Mouse (Mus musculus) spleen, postnatal 10 days (tissue): Measurements from ENCODE around the gene Col4a2.
A peak's percentile ranks its signal among the peaks of the same experiment; 100 is the strongest.

Experiments used
- DNase-seq, 2 experiments: peaks; one replicate each; pipeline ENCODE4 v3.0.0; 2021 to 2022; ENCODE audit warnings: low spot score in 2 of 2

Gene Col4a2

GRCm38 (mm10) chr8:11415089-11415488 is 102.5 kb downstream of the Col4a2 start:
- no peak for DNase-seq

DNA sequence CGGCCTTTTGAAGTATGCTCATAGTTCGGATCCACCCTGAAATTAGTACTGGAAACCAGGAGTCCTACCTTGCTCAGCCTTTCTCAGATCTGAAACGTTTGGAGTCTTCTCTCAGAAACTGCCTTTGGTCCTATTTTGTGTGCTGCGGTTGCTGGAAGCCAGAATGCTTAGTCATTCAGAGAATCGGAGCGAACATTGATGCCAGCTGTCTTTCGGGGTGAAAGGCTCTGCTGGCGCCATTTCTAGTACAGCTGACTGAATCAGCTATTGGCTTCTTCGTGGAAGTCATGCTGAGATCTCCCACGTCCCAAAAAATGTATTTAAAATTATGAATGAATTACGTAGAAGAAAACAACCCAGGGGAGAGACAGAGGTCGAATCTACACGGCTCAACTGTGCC is 105.2 kb downstream of the Col4a2 start:
- DNase-seq: no peak

GRCm38 (mm10) chr8:11419232-11419631 is 106.6 kb downstream of the Col4a2 start:
- no peak for DNase-seq

DNA sequence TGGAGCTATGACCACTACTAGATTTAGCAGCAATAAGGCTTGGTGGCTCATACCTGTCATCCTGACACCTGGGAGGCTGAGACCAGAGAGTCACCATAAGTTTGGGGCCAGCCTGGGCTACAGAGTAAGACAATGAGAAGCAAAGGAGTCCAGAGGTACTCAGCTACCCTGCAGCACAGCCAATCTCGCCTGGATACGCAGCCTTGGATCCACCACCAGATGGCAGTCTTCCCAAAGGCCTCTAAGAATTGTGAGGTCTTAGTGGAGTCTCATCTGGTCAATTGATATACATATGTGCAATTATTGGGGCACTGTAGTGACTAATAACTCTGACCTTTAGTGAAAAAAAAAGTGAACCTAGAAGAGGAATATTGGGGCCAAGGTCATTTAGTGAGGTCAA is 107.0 kb downstream of the Col4a2 start:
- DNase-seq: peak; percentile 22 to 62

DNA sequence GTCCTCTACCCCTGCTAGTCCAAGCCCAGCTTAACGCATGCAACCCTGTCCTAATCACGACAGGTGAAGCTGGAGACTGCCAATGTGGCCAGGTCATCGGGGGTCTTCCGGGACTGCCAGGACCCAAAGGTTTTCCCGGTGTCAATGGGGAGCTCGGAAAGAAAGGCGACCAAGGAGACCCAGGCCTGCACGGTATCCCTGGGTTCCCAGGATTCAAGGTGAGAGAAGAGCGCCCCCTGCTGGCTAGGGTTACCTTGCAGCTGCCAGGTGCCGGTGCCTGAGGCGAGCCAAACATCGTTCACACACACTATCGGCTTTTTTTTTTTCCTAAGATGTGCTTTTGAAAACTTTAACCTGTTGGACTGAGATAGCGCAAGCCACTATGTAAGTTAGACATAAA is 108.5 kb downstream of the Col4a2 start:
- DNase-seq: peak; percentile 16 to 64

DNA sequence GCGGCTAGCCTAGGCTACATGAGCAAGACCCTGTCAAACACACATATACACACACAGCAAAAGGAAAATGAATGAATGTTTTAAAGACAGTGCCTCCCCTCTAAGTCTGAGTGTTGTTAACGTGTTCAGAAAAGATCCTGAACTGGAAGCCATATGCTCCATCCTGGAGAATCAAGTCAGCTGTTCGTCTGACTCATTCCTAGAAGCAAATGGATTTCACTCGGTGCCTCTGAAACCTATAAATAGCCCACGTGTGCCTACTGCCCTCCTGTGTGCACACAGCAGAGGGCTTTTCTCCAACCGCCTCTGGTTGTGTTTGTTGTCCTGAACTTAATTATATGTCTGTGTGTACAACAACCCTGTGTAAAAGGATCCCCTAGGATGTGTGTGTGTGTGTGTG is 109.4 kb downstream of the Col4a2 start:
- DNase-seq: no peak

GRCm38 (mm10) chr8:11423091-11423490 is 110.5 kb downstream of the Col4a2 start:
- no peak for DNase-seq

DNA sequence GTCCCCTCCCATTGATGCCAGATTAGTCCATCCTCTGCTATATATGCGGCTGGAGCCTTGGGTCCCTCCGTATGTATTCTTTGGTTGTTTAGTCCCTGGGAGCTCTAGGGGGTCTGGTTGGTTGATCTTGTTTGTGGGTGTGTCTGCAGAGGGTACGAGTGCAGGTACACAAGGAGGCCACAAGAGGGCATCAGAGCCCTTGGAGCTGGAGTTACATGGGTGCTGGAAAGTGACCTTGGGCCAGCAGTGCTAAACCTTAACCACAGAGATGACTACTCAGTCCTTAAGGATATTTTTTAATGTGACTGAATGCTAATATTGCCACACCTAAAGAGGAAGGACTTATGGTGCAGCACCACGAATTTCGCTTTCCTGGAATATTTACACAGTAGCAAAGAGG is 118.1 kb downstream of the Col4a2 start:
- DNase-seq: no peak

GRCm38 (mm10) chr8:11437862-11438261 is 125.3 kb downstream of the Col4a2 start:
- DNase-seq: no peak

DNA sequence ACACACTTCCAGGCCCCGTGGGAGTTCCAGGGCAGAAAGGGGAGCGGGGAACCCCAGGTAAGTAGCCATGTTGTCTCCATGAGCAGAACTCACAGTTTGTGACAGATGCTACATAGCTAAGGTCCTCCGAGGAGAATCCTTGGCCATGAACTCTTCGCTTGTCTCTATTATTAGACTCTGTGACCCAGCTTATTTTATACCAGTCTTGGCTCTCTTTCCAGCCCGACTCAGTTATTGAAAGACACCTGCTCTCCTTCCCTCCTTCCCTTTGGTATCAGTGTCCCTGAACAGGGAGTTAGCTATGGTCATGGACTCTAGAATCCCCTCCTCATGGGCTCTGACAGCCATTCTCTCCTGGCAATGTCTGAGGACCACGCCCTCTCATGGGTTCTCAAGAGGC is 128.7 kb downstream of the Col4a2 start:
- DNase-seq: no peak

GRCm38 (mm10) chr8:11443611-11444010 is 131.0 kb downstream of the Col4a2 start:
- DNase-seq: no peak

DNA sequence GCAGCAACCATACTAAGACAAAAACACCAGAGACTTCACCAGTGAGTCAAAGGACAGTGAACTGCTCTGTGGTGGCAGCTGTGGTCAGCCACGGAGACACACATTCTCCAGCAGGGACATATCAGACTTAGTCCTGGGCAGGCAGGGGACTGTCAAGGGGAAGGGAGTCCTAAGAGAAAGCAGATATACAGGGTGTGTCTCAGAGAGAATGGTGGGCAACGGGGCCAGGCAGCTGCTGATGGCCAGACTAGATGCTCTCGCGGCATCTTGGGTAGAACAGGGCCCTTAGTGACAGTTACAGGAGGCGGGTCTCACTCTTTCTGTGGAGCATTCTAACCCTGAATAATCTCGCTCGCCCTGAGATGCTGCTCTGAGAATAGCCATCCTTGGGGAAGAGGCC is 131.6 kb downstream of the Col4a2 start:
- no peak for DNase-seq

- no peak for DNase-seq
These were observed 133.2 kb downstream of the Col4a2 start for GRCm38 (mm10) chr8:11445790-11446189.

GRCm38 (mm10) chr8:11447910-11448570 is 135.4 kb downstream of the Col4a2 start:
- no peak for DNase-seq

DNA sequence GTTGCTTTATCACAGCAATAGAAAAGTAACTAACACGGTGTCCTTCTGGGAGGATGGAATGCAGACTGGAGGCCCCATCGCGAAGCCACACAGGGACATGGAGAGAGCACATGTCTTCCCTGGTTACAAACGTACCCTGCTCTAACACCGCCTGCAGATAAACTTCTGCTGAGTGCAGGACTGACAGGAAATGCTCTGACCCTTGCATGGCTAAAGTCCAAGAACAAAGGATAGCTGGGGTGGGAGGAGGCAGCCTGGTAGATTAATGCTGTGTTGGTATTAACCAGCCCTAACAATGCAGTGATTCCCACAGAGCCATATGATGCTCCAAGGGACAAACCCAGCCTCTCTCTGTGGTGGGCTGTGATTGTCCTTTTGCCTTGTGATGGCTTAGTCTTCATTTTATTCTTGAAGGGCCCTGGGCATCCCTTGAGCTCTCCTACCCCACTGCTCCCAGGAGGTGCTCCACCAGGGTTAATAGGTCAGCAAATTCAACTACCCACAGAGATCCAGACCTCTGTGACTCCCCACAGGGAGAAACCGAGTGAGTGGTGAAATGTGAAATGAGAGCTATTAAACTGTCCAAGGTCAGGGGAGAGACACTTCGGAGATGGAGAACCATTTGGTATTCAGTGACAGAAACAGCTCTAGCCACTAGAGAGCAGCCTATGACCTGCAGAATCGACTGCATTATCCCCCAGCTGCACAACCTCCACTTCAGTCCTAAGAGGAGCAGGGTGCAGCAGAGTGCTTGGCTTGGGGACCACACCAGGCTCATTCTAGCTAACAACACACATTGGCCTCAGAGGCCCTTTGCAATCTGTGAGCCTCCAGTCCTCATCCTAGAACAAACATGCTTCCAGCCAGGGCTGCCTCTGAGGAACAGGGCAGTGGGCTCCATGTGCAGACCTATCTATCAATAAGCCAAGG is 137.8 kb downstream of the Col4a2 start:
- peak in 1 of 2 experiments; percentile 29 for DNase-seq

GRCm38 (mm10) chr8:11452152-11452551 is 139.5 kb downstream of the Col4a2 start:
- DNase-seq: no peak

DNA sequence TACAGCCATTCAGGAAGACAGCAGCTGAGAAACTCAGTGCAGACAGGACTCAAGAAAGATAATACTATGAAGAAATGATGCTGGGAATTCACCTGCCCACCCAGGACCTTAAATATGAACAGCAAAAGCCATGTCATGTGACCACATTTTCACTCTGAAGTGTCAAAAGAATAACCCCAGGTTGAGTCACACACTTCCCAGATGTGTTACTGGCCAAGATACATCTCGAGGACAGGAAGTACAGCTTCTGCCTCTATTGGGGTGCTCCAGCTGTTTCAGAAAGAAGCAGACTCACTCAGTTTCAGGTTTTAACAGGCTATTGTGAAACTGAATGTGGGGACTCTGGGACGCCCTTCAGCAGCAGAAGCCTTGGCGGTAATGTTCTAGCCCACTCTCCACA is 140.0 kb downstream of the Col4a2 start:
- DNase-seq: no peak

- DNase-seq: no peak
These were observed 140.4 kb downstream of the Col4a2 start for GRCm38 (mm10) chr8:11452974-11453373.

DNA sequence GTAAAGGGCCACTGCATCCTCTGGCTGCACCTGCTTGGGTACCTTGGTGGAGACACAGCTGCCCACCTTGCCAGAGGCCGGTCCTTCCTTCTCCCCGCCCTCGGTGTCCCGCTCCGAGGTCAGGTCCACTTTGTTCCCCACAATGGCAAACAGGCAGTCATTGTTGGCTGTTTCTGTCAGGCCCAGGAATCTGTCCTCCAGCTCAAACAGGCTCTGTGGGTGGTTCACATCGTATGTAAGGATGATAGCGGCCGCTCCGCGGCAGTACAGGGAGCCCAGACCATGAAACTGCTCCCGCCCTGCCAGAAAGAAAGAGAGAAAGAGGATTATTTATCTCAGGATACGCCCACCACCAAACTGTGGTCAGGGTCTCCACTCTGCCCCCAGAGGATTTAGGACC is 141.6 kb downstream of the Col4a2 start:
- DNase-seq: no peak

DNA sequence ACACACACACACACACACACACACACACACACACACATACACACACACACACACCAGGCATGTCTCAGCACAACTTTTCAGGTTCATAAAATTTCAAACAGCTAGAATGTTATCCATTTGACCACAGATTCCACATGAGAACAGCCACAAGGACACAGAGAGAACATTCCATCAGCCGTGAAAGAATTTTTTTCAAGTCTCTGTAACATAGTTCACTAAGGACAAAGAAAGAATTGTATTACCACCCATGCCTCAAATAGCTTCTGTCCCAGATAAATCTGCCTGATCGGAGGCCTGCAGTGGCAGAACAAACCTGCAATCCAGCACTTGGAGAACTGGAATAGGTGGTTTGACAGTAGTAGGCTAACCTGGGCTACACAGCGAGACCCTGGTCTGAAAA is 144.7 kb downstream of the Col4a2 start:
- no peak for DNase-seq

DNA sequence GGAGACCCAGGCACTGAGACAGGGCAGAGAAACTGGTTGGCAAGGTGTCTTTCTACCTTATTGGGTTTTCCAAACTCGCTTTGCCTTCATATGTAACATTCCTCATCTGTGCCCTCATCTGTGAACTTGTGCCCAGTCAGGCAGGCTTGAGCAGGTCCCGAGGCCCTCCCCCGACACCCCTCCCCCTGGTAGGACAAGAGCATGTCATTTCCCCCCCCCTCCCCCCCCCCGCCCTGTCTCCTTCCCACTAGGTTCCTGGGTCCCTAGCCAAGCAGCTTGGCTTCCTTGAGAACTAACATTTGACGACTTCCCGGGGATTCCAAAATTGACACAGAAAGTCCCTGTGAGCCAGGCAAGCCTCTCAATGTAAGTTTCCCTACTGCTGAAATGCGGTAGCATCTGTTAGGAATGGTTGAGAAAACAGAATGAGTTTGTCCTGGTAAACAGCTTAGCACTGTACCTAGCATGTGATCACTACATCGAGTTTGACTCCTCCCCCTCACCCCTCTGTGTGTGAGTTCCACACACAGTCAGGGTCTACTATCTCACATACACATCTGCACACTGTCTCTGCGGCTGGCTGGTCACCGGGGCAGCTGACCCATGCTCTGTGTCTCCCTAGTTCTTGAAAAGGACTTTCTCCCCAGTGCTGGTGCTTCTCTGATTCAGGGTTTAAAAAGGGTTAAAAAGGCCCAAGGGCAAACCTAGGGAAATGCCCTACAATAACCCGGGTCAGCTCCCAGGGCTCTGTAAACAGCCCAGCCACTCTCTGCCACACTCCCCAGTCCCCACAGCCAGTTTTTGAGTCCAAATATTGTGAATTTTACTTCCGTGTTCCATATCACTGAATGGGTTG is 145.6 kb downstream of the Col4a2 start:
- DNase-seq: no peak

GRCm38 (mm10) chr8:11459016-11459415 is 146.4 kb downstream of the Col4a2 start:
- DNase-seq: no peak
